Mouse (Mus musculus): ENCODE measurements around the gene Tma7.

DNA sequence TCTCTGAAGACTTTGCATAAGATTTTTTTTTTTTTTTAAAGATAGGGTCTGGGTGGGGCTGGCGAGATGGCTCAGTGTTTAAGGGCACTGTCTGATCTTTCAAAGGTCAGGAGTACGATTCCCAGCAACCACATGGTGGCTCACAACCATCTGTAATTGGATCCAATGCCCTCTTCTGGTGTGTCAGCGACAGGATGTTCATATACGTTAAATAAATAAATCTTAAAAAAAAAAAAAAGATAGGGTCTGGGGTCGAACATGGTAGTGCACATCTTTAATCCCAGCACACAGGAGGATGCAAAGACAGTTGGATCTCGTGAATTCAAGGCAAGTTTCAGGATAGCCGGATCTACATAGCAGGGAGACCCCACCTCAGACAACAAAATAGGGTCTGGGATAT, 33.1 kb downstream of the Tma7 start:
- TF ChIP-seq CTCF (conservative IDR thresholded peaks at IDR 0.05; ENCODE audit: insufficient read depth, insufficient read length, low read depth, low read length) (no peak), POLR2A (IDR thresholded peaks at IDR 0.05; ENCODE audit: low read depth, low read length) (no peak)
